Comparison of ENCODE assay signal across 8 mouse cellular contexts in genomic region chr3:31790342-31790970, GRCm38 (mm10).
A peak's percentile ranks its signal among the peaks of the same experiment; 100 is the strongest.
DNase-seq lines count a peak whose midpoint lies in the region; ATAC-seq and TF ChIP-seq lines count a peak whose summit lies in the region.

No protein-coding gene starts in this region.

- no peak overlapping the region for H3K4me3 ChIP-seq in liver, adult 2 months (ENCODE audit: insufficient read depth, low read depth, low read length)
- no peak overlapping the region for H3K4me3 ChIP-seq in forebrain, embryonic 13.5 days
- no peak overlapping the region for H3K4me3 ChIP-seq in stomach, postnatal 0 days (ENCODE audit: low read depth, low read length)

- no peak for TF ChIP-seq EP300 in stomach, postnatal 0 days (optimal IDR thresholded peaks at IDR 0.05)

- H3K27ac ChIP-seq in liver, adult 2 months (replicated peaks; ENCODE audit: insufficient read depth, low read depth, low read length): no peak overlapping the region
- H3K27ac ChIP-seq in forebrain, embryonic 13.5 days: no peak overlapping the region
- no peak overlapping the region for H3K27ac ChIP-seq in stomach, postnatal 0 days (replicated peaks)

- DNase-seq in liver, adult 2 months (ENCODE audit: extremely low read depth, low read depth, low spot score): peak; percentile 15
- no peak for DNase-seq in liver
- DNase-seq in brain, adult 2 months (ENCODE audit: low read depth, low spot score): peak; percentile 65
- peak; percentile 38 for DNase-seq in kidney, postnatal 14 days
- DNase-seq in lung, postnatal 25 days (ENCODE audit: low spot score): peak; percentile 22
- DNase-seq in stomach, postnatal 0 days (ENCODE audit: low spot score): peak; percentile 21
- no peak for DNase-seq in urinary bladder, postnatal 10 days (ENCODE audit: low spot score)

- H3K79me2 ChIP-seq in liver, adult 2 months (ENCODE audit: control insufficient read depth, insufficient read depth, low read length): no peaks in the 10 kb centered on the region

- TF ChIP-seq CTCF in liver, adult 2 months (IDR thresholded peaks at IDR 0.05; ENCODE audit: low read depth, low read length): peak; percentile 23; the same call in 1 of the 2 replicates
- TF ChIP-seq CTCF in stomach, postnatal 0 days (IDR thresholded peaks at IDR 0.05; ENCODE audit: low read depth): peak; percentile 75

- H3K27me3 ChIP-seq in liver, adult 2 months (ENCODE audit: control insufficient read depth, insufficient read depth, low read length): no peaks in the 10 kb centered on the region
- no peaks in the 10 kb centered on the region for H3K27me3 ChIP-seq in forebrain, embryonic 13.5 days
- H3K27me3 ChIP-seq in stomach, postnatal 0 days (ENCODE audit: control insufficient read depth, insufficient read depth, low read length): no peaks in the 10 kb centered on the region

- no peaks in the 10 kb centered on the region for H3K4me1 ChIP-seq in liver, adult 2 months (ENCODE audit: control insufficient read depth, insufficient read depth, low read length)
- no peaks in the 10 kb centered on the region for H3K4me1 ChIP-seq in forebrain, embryonic 13.5 days
- H3K4me1 ChIP-seq in stomach, postnatal 0 days (replicated peaks; ENCODE audit: control insufficient read depth, insufficient read depth): no peaks in the 10 kb centered on the region

- no peaks in the 10 kb centered on the region for H3K9me3 ChIP-seq in forebrain, embryonic 13.5 days (replicated peaks)
- no peaks in the 10 kb centered on the region for H3K9me3 ChIP-seq in stomach, postnatal 0 days (ENCODE audit: control insufficient read depth, low read length)

- H3K4me2 ChIP-seq in forebrain, embryonic 13.5 days: no peak overlapping the region
- H3K4me2 ChIP-seq in stomach, postnatal 0 days (replicated peaks; ENCODE audit: low read depth): no peak overlapping the region

- WGBS in liver, adult 2 months: 31% methylated on average over 4 of the region's 4 CpGs
- 32% methylated on average over 4 of the region's 4 CpGs for WGBS in forebrain, embryonic 13.5 days
- 18% methylated on average over 4 of the region's 4 CpGs for whole genome bisulfite sequencing in stomach, postnatal 0 days

- ATAC-seq in forebrain, embryonic 13.5 days: peak; percentile 81
- no peak for ATAC-seq in stomach, postnatal 0 days (ENCODE audit: low FRiP score, low TSS enrichment)

- TF ChIP-seq POLR2A in liver, adult 2 months (IDR thresholded peaks at IDR 0.05; ENCODE audit: extremely low read depth, insufficient read depth, low read length): no peak

- no peaks in the 10 kb centered on the region for H3K36me3 ChIP-seq in liver, adult 2 months (ENCODE audit: control insufficient read depth, insufficient read depth, low read length)
- no peaks in the 10 kb centered on the region for H3K36me3 ChIP-seq in forebrain, embryonic 13.5 days (ENCODE audit: poor library complexity, severe bottlenecking)
- no peaks in the 10 kb centered on the region for H3K36me3 ChIP-seq in stomach, postnatal 0 days (ENCODE audit: control insufficient read depth, insufficient read depth, low read length)

- H3K9ac ChIP-seq in liver, adult 2 months (ENCODE audit: low read depth, low read length): no peak overlapping the region
- H3K9ac ChIP-seq in forebrain, embryonic 13.5 days: no peak overlapping the region
- no peak overlapping the region for H3K9ac ChIP-seq in stomach, postnatal 0 days (ENCODE audit: low read length)

Comparison
In these comparisons a context has a peak if more than half of its experiments do, and no peak if none do; other contexts are left out.
1. DNase-seq: peak in liver, adult 2 months (single experiment), brain, adult 2 months (single experiment), kidney, postnatal 14 days (single experiment), lung, postnatal 25 days (single experiment) and stomach, postnatal 0 days (single experiment); none in liver (single experiment) and urinary bladder, postnatal 10 days (single experiment).